Mouse (Mus musculus): Measurements from ENCODE around the gene Taf1d.
A peak's percentile ranks its signal among the peaks of the same experiment; 100 is the strongest.
"Not testable (repeated sequence)": the region's sequence is repeated elsewhere in the genome, so short reads cannot be mapped to it uniquely, and the experiment has no call there.

The Taf1d gene

GRCm38 (mm10) chr9:15305503-15306397 lies at the start of gene Taf1d:
Gene Taf1d (plus strand): TSS chr9:15306214.
- DNase-seq (ENCODE audit: low spot score) = peak; percentile 100

DNA sequence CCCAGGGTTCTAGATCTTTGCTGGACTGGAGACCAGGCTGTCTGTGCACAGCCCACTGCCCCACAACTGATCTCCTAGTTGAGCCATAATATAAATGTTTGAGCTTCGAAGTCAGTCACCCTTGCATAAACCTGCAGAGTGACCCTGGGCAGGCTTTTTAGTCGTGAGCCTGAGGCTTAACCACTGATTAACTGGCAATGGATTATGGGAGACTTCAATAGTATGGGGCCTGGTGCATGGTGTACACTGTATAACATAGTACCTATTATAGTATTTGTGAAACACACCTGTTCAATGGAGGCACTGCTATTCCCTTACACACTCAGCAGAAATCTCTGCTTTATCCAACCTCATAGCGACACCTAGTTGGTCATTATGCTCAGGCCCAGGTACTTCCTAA lies 49.8 kb upstream of the Taf1d start:
- no peak for DNase-seq (ENCODE audit: low spot score)

GRCm38 (mm10) chr9:15261980-15262379 lies 44.0 kb upstream of the Taf1d start:
- DNase-seq (ENCODE audit: low spot score) = no peak

GRCm38 (mm10) chr9:15263487-15263886 lies 42.5 kb upstream of the Taf1d start:
- DNase-seq (ENCODE audit: low spot score) = no peak

GRCm38 (mm10) chr9:15273981-15274380 lies 32.0 kb upstream of the Taf1d start:
- DNase-seq (ENCODE audit: low spot score) = no peak

DNA sequence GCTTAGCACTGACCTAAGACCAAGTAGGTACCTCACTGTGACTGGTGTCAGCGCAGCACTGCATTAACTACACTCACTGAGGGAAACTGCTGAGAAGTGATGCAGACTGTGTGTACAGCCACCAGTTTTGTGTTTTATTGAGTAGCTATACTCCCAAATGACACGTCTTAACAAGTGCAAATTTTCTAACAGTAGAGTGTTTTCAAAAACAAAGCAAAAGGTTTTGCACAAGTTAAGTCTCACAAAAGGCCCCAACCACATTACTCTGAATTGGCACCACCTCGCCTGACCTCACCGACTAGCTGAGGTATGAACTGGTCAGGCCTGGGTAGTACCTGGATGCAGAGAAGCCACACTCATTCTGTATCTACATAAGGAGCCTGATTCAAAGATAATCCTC lies 29.2 kb upstream of the Taf1d start:
- no peak for DNase-seq (ENCODE audit: low spot score)

GRCm38 (mm10) chr9:15278343-15278742 lies 27.7 kb upstream of the Taf1d start:
- no peak for DNase-seq (ENCODE audit: low spot score)

DNA sequence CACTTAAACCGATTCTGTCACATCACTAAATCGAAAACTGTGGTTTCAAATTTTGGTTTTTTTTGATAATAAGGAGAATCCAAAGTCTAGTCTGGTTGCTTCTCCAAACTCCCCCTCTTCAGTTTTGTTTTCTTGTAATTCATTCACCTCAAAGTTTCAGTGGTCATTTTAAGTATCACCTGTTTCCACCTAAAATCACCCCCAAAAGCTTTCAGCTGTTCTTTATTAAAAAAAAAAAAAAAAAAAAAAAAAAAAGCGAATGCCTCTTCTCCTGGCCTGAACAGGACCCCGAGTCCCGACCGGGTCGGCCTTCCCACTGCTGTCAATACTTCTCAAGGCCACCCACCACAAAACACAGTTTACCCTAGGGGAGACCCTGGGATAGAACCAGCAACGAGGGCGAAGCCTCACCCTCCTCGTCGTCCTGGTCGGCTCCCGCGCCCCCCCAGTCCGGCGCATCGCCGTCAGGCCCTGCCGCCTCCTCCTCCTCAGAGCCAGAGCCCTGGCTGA lies 26.8 kb upstream of the Taf1d start:
- DNase-seq (ENCODE audit: low spot score) = no peak

DNA sequence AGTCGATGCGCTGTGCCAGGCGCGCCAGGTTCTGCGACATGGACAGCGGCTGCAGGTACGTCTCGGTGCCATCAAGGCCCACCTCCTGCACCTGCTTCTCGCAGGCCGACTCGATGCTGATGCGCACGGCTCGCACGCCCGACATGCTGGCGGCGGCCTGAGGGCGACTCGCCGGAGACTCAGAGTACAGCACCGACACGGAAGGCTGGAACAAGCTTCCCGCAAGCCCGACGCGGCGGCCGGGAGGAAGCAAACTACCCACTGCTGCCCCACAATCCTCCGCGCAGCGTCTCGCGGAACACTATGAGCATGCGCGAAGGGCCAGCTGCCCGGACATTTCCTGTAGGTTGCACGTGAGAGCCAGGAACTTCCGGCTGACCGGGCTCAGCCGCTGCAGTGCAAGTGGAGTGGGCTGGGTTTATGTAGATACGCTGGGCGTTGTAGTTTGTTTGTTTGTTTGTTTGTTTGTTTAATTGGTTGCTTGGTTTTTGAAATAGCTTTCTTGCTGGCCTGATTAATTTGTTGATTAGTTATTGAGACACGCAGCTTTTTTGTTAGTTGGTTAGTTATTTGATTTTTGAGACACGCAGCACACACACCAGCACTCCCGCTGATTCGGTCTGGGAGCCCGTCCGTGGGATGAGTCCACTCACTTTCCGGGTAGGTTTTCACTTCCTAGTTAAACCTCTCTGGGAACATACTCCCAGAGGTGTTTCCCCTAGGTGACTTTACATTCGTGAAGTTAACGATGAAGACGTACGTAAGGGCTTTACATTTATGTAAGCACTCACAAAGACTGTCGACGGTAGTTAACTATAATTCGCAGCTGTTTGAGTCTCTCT lies 26.1 kb upstream of the Taf1d start, which contains the start of gene Med17:
TSS of gene Med17 (minus strand) at position 283 of the 842 bp plus-strand sequence.
- DNase-seq (ENCODE audit: low spot score) = peak; percentile 91

GRCm38 (mm10) chr9:15280491-15280879 lies 25.5 kb upstream of the Taf1d start:
- DNase-seq (ENCODE audit: low spot score) = no peak

GRCm38 (mm10) chr9:15285443-15285842 lies 20.6 kb upstream of the Taf1d start:
- no peak for DNase-seq (ENCODE audit: low spot score)

- DNase-seq (ENCODE audit: low spot score) = no peak
Observed at GRCm38 (mm10) chr9:15287846-15288245, 18.2 kb upstream of the Taf1d start.

DNA sequence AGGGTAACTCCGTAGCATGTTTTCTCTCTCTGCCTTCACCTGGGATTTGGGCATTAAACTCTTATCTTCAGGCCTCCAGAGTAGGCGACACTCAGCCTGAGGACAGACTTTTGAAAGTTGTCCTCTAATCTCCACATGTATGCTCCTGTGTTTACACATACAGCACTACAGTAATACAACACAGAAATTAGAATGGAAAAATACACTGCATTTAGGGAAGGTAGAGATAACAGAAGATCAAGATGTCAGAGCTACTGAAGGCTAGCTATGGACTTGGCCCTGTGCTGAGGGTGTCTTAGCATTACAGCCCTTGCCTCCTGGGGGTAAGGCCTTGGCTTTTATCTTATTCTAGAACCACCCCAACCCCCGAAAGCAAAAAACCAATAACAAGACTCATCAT lies 17.6 kb upstream of the Taf1d start:
- no peak for DNase-seq (ENCODE audit: low spot score)

- no peak for DNase-seq (ENCODE audit: low spot score)
Observed at GRCm38 (mm10) chr9:15289251-15289650, 16.8 kb upstream of the Taf1d start.

DNA sequence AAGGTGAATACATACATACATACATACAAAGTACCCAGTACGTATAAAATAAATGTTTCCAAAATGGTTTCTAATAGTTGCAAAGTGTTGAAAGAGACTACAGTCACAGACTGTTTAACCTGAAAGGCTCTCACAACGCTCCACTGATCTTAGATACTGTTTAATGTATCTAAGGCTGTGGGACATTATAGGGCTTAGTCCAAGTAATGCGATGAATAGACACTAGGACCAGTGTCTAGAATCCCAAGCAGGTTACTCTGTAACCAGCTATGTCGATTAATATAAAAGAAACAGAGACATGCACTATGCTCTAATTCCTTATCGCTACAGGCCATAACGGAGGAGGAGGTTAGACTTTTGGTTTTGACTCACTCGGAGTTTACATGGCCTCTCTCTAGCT lies 8.9 kb upstream of the Taf1d start:
- no peak for DNase-seq (ENCODE audit: low spot score)

DNA sequence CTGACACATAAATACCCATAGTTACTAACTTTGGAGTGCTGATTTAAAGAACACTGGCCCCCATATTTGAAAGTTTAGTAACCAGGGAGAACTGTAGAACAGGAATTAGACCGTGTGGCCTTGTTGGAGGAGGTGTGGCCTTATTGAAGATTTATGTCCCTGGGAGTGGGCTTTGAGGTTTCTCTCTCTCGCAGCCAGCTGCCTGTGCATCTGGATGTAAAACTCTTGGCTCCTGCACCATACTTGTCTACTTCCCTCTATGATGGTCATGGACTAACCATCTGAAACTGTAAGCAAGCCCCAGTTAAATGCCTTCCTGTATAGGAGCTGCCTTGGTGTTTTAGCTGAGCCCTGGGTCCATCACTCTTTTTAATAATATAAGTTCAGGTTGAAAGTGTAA lies 7.6 kb upstream of the Taf1d start:
- DNase-seq (ENCODE audit: low spot score) = no peak

- no peak for DNase-seq (ENCODE audit: low spot score)
Observed at GRCm38 (mm10) chr9:15300056-15300455, 6.0 kb upstream of the Taf1d start.

- DNase-seq (ENCODE audit: low spot score) = peak; percentile 51
Observed at GRCm38 (mm10) chr9:15301399-15301798, 4.6 kb upstream of the Taf1d start.

GRCm38 (mm10) chr9:15302006-15302405 lies 4.0 kb upstream of the Taf1d start:
- not testable (repeated sequence) for DNase-seq (ENCODE audit: low spot score)

DNA sequence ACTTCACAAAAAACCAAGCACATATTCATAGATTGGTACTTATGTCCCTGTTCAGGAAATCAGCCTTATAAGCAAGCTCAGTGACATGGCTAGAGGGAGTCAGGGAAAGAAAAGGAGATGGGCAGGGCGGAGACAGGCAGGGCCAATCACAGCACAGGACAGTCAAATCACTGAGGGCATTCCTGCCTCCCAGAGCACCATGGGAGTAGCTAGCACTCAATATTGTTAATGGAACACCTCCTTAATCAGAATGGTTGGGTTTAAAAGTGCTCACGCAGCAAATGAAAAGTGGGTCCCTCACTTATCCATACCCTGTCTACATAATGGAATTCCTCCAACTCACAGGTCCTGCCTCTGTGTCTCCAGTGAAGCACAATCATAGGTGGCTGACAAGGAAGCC lies 3.1 kb upstream of the Taf1d start:
- no peak for DNase-seq (ENCODE audit: low spot score)

- DNase-seq (ENCODE audit: low spot score) = no peak
Observed at GRCm38 (mm10) chr9:15306398-15307119, 545 bp downstream of the Taf1d start, which contains the start of gene 4931406C07Rik. Gene 4931406C07Rik (minus strand): TSS chr9:15306448.

- no peak for DNase-seq (ENCODE audit: low spot score)
Observed at GRCm38 (mm10) chr9:15307257-15307656, 1.2 kb downstream of the Taf1d start.

Measured in testis, postnatal 10 days (tissue).